Mouse (Mus musculus): Measurements from ENCODE around the gene Bmpr1a.

DNA sequence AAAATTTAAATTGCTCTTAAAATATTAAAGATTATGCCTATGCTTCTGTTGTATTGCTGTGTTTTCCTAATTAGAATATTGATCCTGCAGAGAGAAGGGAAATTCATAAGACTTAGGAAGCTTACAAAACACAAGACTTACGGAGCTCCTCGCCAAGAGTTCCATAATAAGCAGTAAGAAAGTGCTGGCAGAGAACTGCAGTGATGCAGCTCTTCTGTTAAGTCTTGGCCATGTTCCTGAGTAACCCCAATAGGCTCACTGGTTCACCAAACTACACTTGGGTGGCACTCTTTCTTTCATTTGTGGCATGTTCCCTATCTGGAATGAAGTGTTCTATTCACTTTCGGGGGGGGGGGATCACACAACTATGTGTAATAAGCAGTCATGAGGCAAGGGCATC lies 36.9 kb downstream of the Bmpr1a start:
- TF ChIP-seq POLR2A (IDR thresholded peaks at IDR 0.05; ENCODE audit: borderline replicate concordance, low read depth, low read length), result no peak
- no peak for TF ChIP-seq CTCF (IDR thresholded peaks at IDR 0.05; ENCODE audit: low read depth, low read length)

Measured in bone marrow macrophage, adult 2 months (primary cell).